Mouse (Mus musculus): ENCODE results near the gene Uvrag. TPM values are rescaled to one million over a fixed set of nuclear protein-coding genes. Genes with fewer than 3 reads are reported as not detected.

The Uvrag gene
- polyA plus RNA-seq, 1 experiment, result 12.3 TPM

GRCm38 (mm10) chr7:99177386-99177785 lies 36.4 kb upstream of the Uvrag start:
- TF ChIP-seq POLR2A (IDR thresholded peaks at IDR 0.05; ENCODE audit: borderline replicate concordance, extremely low read depth, insufficient read depth, insufficient read length, poor library complexity, severe bottlenecking) (no peak), CTCF (IDR thresholded peaks at IDR 0.05; ENCODE audit: borderline replicate concordance, extremely low read depth, insufficient read depth, insufficient read length) (no peak)
- no peak for DNase-seq (ENCODE audit: low read depth)

GRCm38 (mm10) chr7:99175666-99176065 lies 34.7 kb upstream of the Uvrag start:
- no peak for TF ChIP-seq POLR2A (IDR thresholded peaks at IDR 0.05; ENCODE audit: borderline replicate concordance, extremely low read depth, insufficient read depth, insufficient read length, poor library complexity, severe bottlenecking)
- no peak for TF ChIP-seq CTCF (IDR thresholded peaks at IDR 0.05; ENCODE audit: borderline replicate concordance, extremely low read depth, insufficient read depth, insufficient read length)
- no peak for DNase-seq (ENCODE audit: low read depth)

- DNase-seq (ENCODE audit: low read depth), result no peak
- no peak for TF ChIP-seq POLR2A (IDR thresholded peaks at IDR 0.05; ENCODE audit: borderline replicate concordance, extremely low read depth, insufficient read depth, insufficient read length, poor library complexity, severe bottlenecking)
- TF ChIP-seq CTCF (IDR thresholded peaks at IDR 0.05; ENCODE audit: borderline replicate concordance, extremely low read depth, insufficient read depth, insufficient read length), result no peak
Observed at GRCm38 (mm10) chr7:99175118-99175517, 34.2 kb upstream of the Uvrag start.

GRCm38 (mm10) chr7:99174006-99174405 lies 33.1 kb upstream of the Uvrag start:
- no peak for DNase-seq (ENCODE audit: low read depth)
- TF ChIP-seq CTCF (IDR thresholded peaks at IDR 0.05; ENCODE audit: borderline replicate concordance, extremely low read depth, insufficient read depth, insufficient read length) (no peak), POLR2A (IDR thresholded peaks at IDR 0.05; ENCODE audit: borderline replicate concordance, extremely low read depth, insufficient read depth, insufficient read length, poor library complexity, severe bottlenecking) (no peak)

GRCm38 (mm10) chr7:99172898-99173297 lies 32.0 kb upstream of the Uvrag start:
- DNase-seq (ENCODE audit: low read depth), result no peak
- no peak for TF ChIP-seq POLR2A (IDR thresholded peaks at IDR 0.05; ENCODE audit: borderline replicate concordance, extremely low read depth, insufficient read depth, insufficient read length, poor library complexity, severe bottlenecking)
- TF ChIP-seq CTCF (IDR thresholded peaks at IDR 0.05; ENCODE audit: borderline replicate concordance, extremely low read depth, insufficient read depth, insufficient read length), result no peak

GRCm38 (mm10) chr7:99171730-99172463 lies 31.0 kb upstream of the Uvrag start:
- TF ChIP-seq POLR2A (IDR thresholded peaks at IDR 0.05; ENCODE audit: borderline replicate concordance, extremely low read depth, insufficient read depth, insufficient read length, poor library complexity, severe bottlenecking) (no peak), CTCF (IDR thresholded peaks at IDR 0.05; ENCODE audit: borderline replicate concordance, extremely low read depth, insufficient read depth, insufficient read length) (no peak)
- no peak for DNase-seq (ENCODE audit: low read depth)

- no peak for DNase-seq (ENCODE audit: low read depth)
- TF ChIP-seq POLR2A (IDR thresholded peaks at IDR 0.05; ENCODE audit: borderline replicate concordance, extremely low read depth, insufficient read depth, insufficient read length, poor library complexity, severe bottlenecking) (no peak), CTCF (IDR thresholded peaks at IDR 0.05; ENCODE audit: borderline replicate concordance, extremely low read depth, insufficient read depth, insufficient read length) (no peak)
Observed at GRCm38 (mm10) chr7:99170519-99170918, 29.6 kb upstream of the Uvrag start.

- TF ChIP-seq POLR2A (IDR thresholded peaks at IDR 0.05; ENCODE audit: borderline replicate concordance, extremely low read depth, insufficient read depth, insufficient read length, poor library complexity, severe bottlenecking) (no peak), CTCF (IDR thresholded peaks at IDR 0.05; ENCODE audit: borderline replicate concordance, extremely low read depth, insufficient read depth, insufficient read length) (no peak)
- no peak for DNase-seq (ENCODE audit: low read depth)
Observed at GRCm38 (mm10) chr7:99169717-99170403, 28.9 kb upstream of the Uvrag start.

- TF ChIP-seq CTCF (IDR thresholded peaks at IDR 0.05; ENCODE audit: borderline replicate concordance, extremely low read depth, insufficient read depth, insufficient read length), result no peak
- TF ChIP-seq POLR2A (IDR thresholded peaks at IDR 0.05; ENCODE audit: borderline replicate concordance, extremely low read depth, insufficient read depth, insufficient read length, poor library complexity, severe bottlenecking), result no peak
- DNase-seq (ENCODE audit: low read depth), result no peak
Observed at GRCm38 (mm10) chr7:99168756-99169155, 27.8 kb upstream of the Uvrag start.

- DNase-seq (ENCODE audit: low read depth), result no peak
- no peak for TF ChIP-seq CTCF (IDR thresholded peaks at IDR 0.05; ENCODE audit: borderline replicate concordance, extremely low read depth, insufficient read depth, insufficient read length)
- TF ChIP-seq POLR2A (IDR thresholded peaks at IDR 0.05; ENCODE audit: borderline replicate concordance, extremely low read depth, insufficient read depth, insufficient read length, poor library complexity, severe bottlenecking), result no peak
Observed at GRCm38 (mm10) chr7:99167939-99168338, 27.0 kb upstream of the Uvrag start.

- TF ChIP-seq CTCF (IDR thresholded peaks at IDR 0.05; ENCODE audit: borderline replicate concordance, extremely low read depth, insufficient read depth, insufficient read length) (no peak), POLR2A (IDR thresholded peaks at IDR 0.05; ENCODE audit: borderline replicate concordance, extremely low read depth, insufficient read depth, insufficient read length, poor library complexity, severe bottlenecking) (no peak)
- DNase-seq (ENCODE audit: low read depth), result no peak
Observed at GRCm38 (mm10) chr7:99166159-99166558, 25.2 kb upstream of the Uvrag start.

Data from brain, embryonic 14.5 days (tissue).